Mouse (Mus musculus): ENCODE measurements around the gene Anxa3. TPM values are rescaled to one million over a fixed set of nuclear protein-coding genes. Genes with fewer than 3 reads are reported as not detected.
A peak's percentile ranks its signal among the peaks of the same experiment; 100 is the strongest.

Gene Anxa3
- total and polyA plus RNA-seq, 2 experiments from 2014 or later: 23.9 to 29.2 TPM

- WGBS: 76% methylated on average over 3 of the region's 3 CpGs
- Histone ChIP-seq H3K36me3 (ENCODE audit: insufficient read depth, low read length) (no peaks in the 10 kb centered on the region), H3K4me1 (ENCODE audit: insufficient read depth, low read length) (no peaks in the 10 kb centered on the region), H3K9me3 (ENCODE audit: low read length) (no peaks in the 10 kb centered on the region), H3K4me2 (ENCODE audit: low read depth, low read length, poor library complexity, severe bottlenecking) (no peak overlapping the region), H3K27me3 (ENCODE audit: insufficient read depth, low read length) (no peaks in the 10 kb centered on the region), H3K9ac (replicated peaks; ENCODE audit: low read length, poor library complexity, severe bottlenecking) (no peak overlapping the region), H3K4me3 (ENCODE audit: low read depth, low read length) (no peak overlapping the region), H3K27ac (ENCODE audit: low read depth, low read length) (no peak overlapping the region)
- DNase-seq (ENCODE audit: low spot score) (no peak), ATAC-seq (ENCODE audit: low FRiP score) (no peak)
- no peak for TF ChIP-seq CTCF (IDR thresholded peaks at IDR 0.05)
These were observed 56.1 kb downstream of the Anxa3 start for GRCm38 (mm10) chr5:96849232-96849631.

- WGBS: 83% methylated on average over 3 of the region's 3 CpGs
- Histone ChIP-seq H3K9me3 (ENCODE audit: low read length) (no peaks in the 10 kb centered on the region), H3K4me2 (ENCODE audit: low read depth, low read length, poor library complexity, severe bottlenecking) (no peak overlapping the region), H3K4me3 (ENCODE audit: low read depth, low read length) (no peak overlapping the region), H3K4me1 (ENCODE audit: insufficient read depth, low read length) (no peaks in the 10 kb centered on the region), H3K27me3 (ENCODE audit: insufficient read depth, low read length) (no peaks in the 10 kb centered on the region), H3K36me3 (ENCODE audit: insufficient read depth, low read length) (no peaks in the 10 kb centered on the region), H3K9ac (replicated peaks; ENCODE audit: low read length, poor library complexity, severe bottlenecking) (no peak overlapping the region), H3K27ac (ENCODE audit: low read depth, low read length) (no peak overlapping the region)
- TF ChIP-seq CTCF (IDR thresholded peaks at IDR 0.05): no peak
- ATAC-seq (ENCODE audit: low FRiP score) (no peak), DNase-seq (ENCODE audit: low spot score) (no peak)
These were observed 60.3 kb downstream of the Anxa3 start for GRCm38 (mm10) chr5:96853451-96853850.

- ATAC-seq (ENCODE audit: low FRiP score) (no peak), DNase-seq (ENCODE audit: low spot score) (peak; percentile 44)
- Histone ChIP-seq H3K4me3 (ENCODE audit: low read depth, low read length) (no peak overlapping the region), H3K27me3 (ENCODE audit: insufficient read depth, low read length) (no peaks in the 10 kb centered on the region), H3K4me2 (ENCODE audit: low read depth, low read length, poor library complexity, severe bottlenecking) (no peak overlapping the region), H3K9me3 (ENCODE audit: low read length) (no peaks in the 10 kb centered on the region), H3K27ac (ENCODE audit: low read depth, low read length) (no peak overlapping the region), H3K4me1 (ENCODE audit: insufficient read depth, low read length) (no peaks in the 10 kb centered on the region), H3K9ac (replicated peaks; ENCODE audit: low read length, poor library complexity, severe bottlenecking) (no peak overlapping the region), H3K36me3 (ENCODE audit: insufficient read depth, low read length) (no peaks in the 10 kb centered on the region)
- peak; percentile 74 for TF ChIP-seq CTCF (IDR thresholded peaks at IDR 0.05)
- WGBS: 83% methylated on average over 3 of the region's 3 CpGs
These were observed 61.2 kb downstream of the Anxa3 start for GRCm38 (mm10) chr5:96854350-96854749.

GRCm38 (mm10) chr5:96859938-96860337 lies 66.8 kb downstream of the Anxa3 start:
- Histone ChIP-seq H3K36me3 (ENCODE audit: insufficient read depth, low read length) (no peaks in the 10 kb centered on the region), H3K4me2 (ENCODE audit: low read depth, low read length, poor library complexity, severe bottlenecking) (no peak overlapping the region), H3K9ac (replicated peaks; ENCODE audit: low read length, poor library complexity, severe bottlenecking) (no peak overlapping the region), H3K4me1 (ENCODE audit: insufficient read depth, low read length) (no peaks in the 10 kb centered on the region), H3K27me3 (ENCODE audit: insufficient read depth, low read length) (no peaks in the 10 kb centered on the region), H3K9me3 (ENCODE audit: low read length) (no peaks in the 10 kb centered on the region), H3K27ac (ENCODE audit: low read depth, low read length) (no peak overlapping the region), H3K4me3 (ENCODE audit: low read depth, low read length) (no peak overlapping the region)
- 83% methylated on average over 1 of the region's 1 CpGs for WGBS
- TF ChIP-seq CTCF (IDR thresholded peaks at IDR 0.05): no peak
- DNase-seq (ENCODE audit: low spot score) (no peak), ATAC-seq (ENCODE audit: low FRiP score) (no peak)

DNA sequence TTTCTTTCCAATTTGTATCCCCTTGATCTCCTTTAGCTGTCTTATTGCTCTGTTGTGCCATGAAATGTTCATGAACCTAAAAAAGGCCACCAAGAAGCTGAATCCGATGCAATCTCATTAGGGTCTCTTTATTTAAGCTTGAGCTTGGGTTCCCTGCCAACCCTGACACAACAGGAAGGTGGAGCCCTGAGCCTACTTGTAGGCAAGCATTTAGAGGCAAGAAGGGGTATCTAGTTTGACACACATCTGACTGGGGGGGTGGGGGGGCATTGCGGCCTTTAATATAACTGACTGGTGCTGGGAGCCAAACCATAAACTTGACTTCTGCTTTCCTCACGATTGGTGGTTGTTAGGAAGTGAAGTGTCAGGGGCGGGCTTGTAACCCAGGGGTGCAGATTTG lies 74.0 kb downstream of the Anxa3 start:
- no peak for DNase-seq (ENCODE audit: low spot score)
- Histone ChIP-seq H3K27me3 (ENCODE audit: insufficient read depth, low read length) (no peaks in the 10 kb centered on the region), H3K4me3 (ENCODE audit: low read depth, low read length) (no peak overlapping the region), H3K9me3 (ENCODE audit: low read length) (no peaks in the 10 kb centered on the region), H3K4me2 (ENCODE audit: low read depth, low read length, poor library complexity, severe bottlenecking) (no peak overlapping the region), H3K9ac (replicated peaks; ENCODE audit: low read length, poor library complexity, severe bottlenecking) (no peak overlapping the region), H3K36me3 (ENCODE audit: insufficient read depth, low read length) (no peaks in the 10 kb centered on the region), H3K27ac (ENCODE audit: low read depth, low read length) (no peak overlapping the region), H3K4me1 (ENCODE audit: insufficient read depth, low read length) (no peaks in the 10 kb centered on the region)
- 0 out of 2 replicates have a peak, but pooled peaks have one; percentile 2 for TF ChIP-seq CTCF (IDR thresholded peaks at IDR 0.05)
- ATAC-seq (ENCODE audit: low FRiP score): no peak
- WGBS: 93% methylated on average over 4 of the region's 4 CpGs

DNA sequence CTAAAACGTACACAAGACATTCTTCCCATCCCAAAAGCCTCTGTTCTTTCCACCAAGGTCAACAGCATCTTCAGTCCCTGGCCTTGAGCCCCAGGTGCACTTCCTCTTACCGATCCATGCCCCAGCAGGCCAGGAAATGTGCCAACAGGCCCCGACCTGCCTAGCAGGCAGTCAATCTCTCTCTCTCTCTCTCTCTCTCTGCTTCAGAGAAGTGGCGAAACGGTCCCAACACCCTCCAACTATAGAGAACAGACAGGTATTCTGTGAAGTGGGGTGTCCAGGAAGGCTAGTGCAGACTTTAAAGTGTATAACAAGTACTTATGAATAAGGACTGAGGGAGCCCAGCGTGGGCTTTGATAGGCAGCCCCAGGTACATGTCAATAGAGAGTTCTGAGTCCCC lies 75.8 kb downstream of the Anxa3 start:
- TF ChIP-seq CTCF (IDR thresholded peaks at IDR 0.05): no peak
- H3K4me3 ChIP-seq (ENCODE audit: low read depth, low read length): no peak overlapping the region
- DNase-seq (ENCODE audit: low spot score): no peak
- H3K36me3 ChIP-seq (ENCODE audit: insufficient read depth, low read length): no peaks in the 10 kb centered on the region
- WGBS: 69% methylated on average over 6 of the region's 6 CpGs
- H3K4me2 ChIP-seq (ENCODE audit: low read depth, low read length, poor library complexity, severe bottlenecking): no peak overlapping the region
- H3K27ac ChIP-seq (ENCODE audit: low read depth, low read length): no peak overlapping the region
- H3K27me3 ChIP-seq (ENCODE audit: insufficient read depth, low read length): no peaks in the 10 kb centered on the region
- ATAC-seq (ENCODE audit: low FRiP score): no peak
- H3K9me3 ChIP-seq (ENCODE audit: low read length): no peaks in the 10 kb centered on the region
- H3K4me1 ChIP-seq (ENCODE audit: insufficient read depth, low read length): no peaks in the 10 kb centered on the region
- no peak overlapping the region for H3K9ac ChIP-seq (replicated peaks; ENCODE audit: low read length, poor library complexity, severe bottlenecking)

All from midbrain, postnatal 0 days (tissue).